10 mouse cellular contexts compared by ENCODE assay signal in genomic region chr4:133052029-133052745, GRCm38 (mm10). TPM values are rescaled to one million over a fixed set of nuclear protein-coding genes. Genes with fewer than 3 reads are reported as not detected.
DNase-seq lines count a peak whose midpoint lies in the region; ATAC-seq and TF ChIP-seq lines count a peak whose summit lies in the region.
"Had no signal": no experiment of that assay in that cellular context is flagged by ENCODE, and none has a peak within 500 bp of the region (broad histone marks: within the 10 kb centered on the region; RNA-seq: fewer than 3 reads in every experiment).

No protein-coding gene starts in this region.

- no peak overlapping the region for H3K9ac ChIP-seq in stomach, postnatal 0 days (ENCODE audit: low read length)

- peak overlapping the region; percentile 88 for H3K27ac ChIP-seq in limb, embryonic 10.5 days
- H3K27ac ChIP-seq in stomach, postnatal 0 days (replicated peaks): peak overlapping the region; percentile 53
- H3K27ac ChIP-seq: kidney, postnatal 0 days had no signal

- DNase-seq in frontal cortex, postnatal 10 days (ENCODE audit: low spot score in 2 of 2): no peak
- peak; percentile 66 for DNase-seq in limb, embryonic 10.5 days (ENCODE audit: low spot score)
- no peak for DNase-seq in stomach, postnatal 0 days (ENCODE audit: low spot score)
- DNase-seq in adrenal gland, adult 18-20 months (ENCODE audit: low spot score in 2 of 2): no peak
- DNase-seq in right cerebral cortex, adult 18-20 months: no peak
- DNase-seq: B cell, adult 2 months had no signal

- H3K9me3 ChIP-seq in megakaryocyte, embryonic 14.5 days: no peaks in the 10 kb centered on the region
- H3K9me3 ChIP-seq in limb, embryonic 10.5 days (replicated peaks): no peaks in the 10 kb centered on the region
- no peaks in the 10 kb centered on the region for H3K9me3 ChIP-seq in stomach, postnatal 0 days (ENCODE audit: control insufficient read depth, low read length)

- H3K27me3 ChIP-seq in megakaryocyte, embryonic 14.5 days (replicated peaks): no peaks in the 10 kb centered on the region
- no peaks in the 10 kb centered on the region for H3K27me3 ChIP-seq in limb, embryonic 10.5 days (ENCODE audit: low read depth, poor library complexity, severe bottlenecking)
- no peaks in the 10 kb centered on the region for H3K27me3 ChIP-seq in stomach, postnatal 0 days (ENCODE audit: control insufficient read depth, insufficient read depth, low read length)

- TF ChIP-seq EP300 in stomach, postnatal 0 days (optimal IDR thresholded peaks at IDR 0.05): no peak

- 0 out of 2 replicates have a peak, but pooled peaks have one; percentile 18 for ATAC-seq in frontal cortex, adult (ENCODE audit: low TSS enrichment)
- no peak for ATAC-seq in megakaryocyte, adult 5-6 weeks (ENCODE audit: poor library complexity, severe bottlenecking)
- ATAC-seq in stomach, postnatal 0 days (ENCODE audit: low FRiP score, low TSS enrichment): no peak

- H3K36me3 ChIP-seq in megakaryocyte, embryonic 14.5 days (replicated peaks; ENCODE audit: low read length): peaks cover 86% of the 10 kb centered on the region
- H3K36me3 ChIP-seq in limb, embryonic 10.5 days: peaks cover 31% of the 10 kb centered on the region
- H3K36me3 ChIP-seq in stomach, postnatal 0 days (ENCODE audit: control insufficient read depth, insufficient read depth, low read length): 0 out of 2 replicates have a peak, but pooled peaks cover 2% of the 10 kb centered on the region

- peaks cover 100% of the 10 kb centered on the region for H3K4me1 ChIP-seq in megakaryocyte, embryonic 14.5 days
- H3K4me1 ChIP-seq in limb, embryonic 10.5 days: peaks cover 99% of the 10 kb centered on the region
- peaks cover 30% of the 10 kb centered on the region for H3K4me1 ChIP-seq in stomach, postnatal 0 days (replicated peaks; ENCODE audit: control insufficient read depth, insufficient read depth)

- no peak for TF ChIP-seq CTCF in stomach, postnatal 0 days (IDR thresholded peaks at IDR 0.05; ENCODE audit: low read depth)

- WGBS in limb, embryonic 10.5 days: 23% methylated on average over 6 of the region's 6 CpGs
- WGBS in stomach, postnatal 0 days: 29% methylated on average over 6 of the region's 6 CpGs

- H3K4me3 ChIP-seq in megakaryocyte, embryonic 14.5 days (replicated peaks): peak overlapping the region; percentile 39
- H3K4me3 ChIP-seq in limb, embryonic 10.5 days: peak overlapping the region; percentile 38
- no peak overlapping the region for H3K4me3 ChIP-seq in stomach, postnatal 0 days (ENCODE audit: low read depth, low read length)

- no peak overlapping the region for H3K4me2 ChIP-seq in stomach, postnatal 0 days (replicated peaks; ENCODE audit: low read depth)

RNA-seq across cellular contexts. Expression of gene Ahdc1, which starts 41.1 kb away (rescaled TPM):
- 42.4 and 114 TPM in 2 replicates for polyA plus RNA-seq in megakaryocyte, embryonic 14.5 days (2012; ENCODE audit: insufficient read depth, low replicate concordance)
- total RNA-seq in megakaryocyte, adult 5-6 weeks (2015): 3.0 and 4.4 TPM in 2 replicates
- total RNA-seq in megakaryocyte, adult 5-6 weeks (2017): 0.77 and 3.6 TPM in 2 replicates
- 13.0 and 13.8 TPM in 2 replicates for polyA plus RNA-seq in limb, embryonic 10.5 days (2016; fragmentation: Nextera tagmentation; extraction: Ambion mirVana)
- 2.8 and 3.2 TPM in 2 replicates for polyA plus RNA-seq in stomach, postnatal 0 days (2015; fragmentation: Nextera tagmentation; extraction: Ambion mirVana)
- total RNA-seq in adrenal gland, adult 18-20 months (2021): 10 to 100 TPM; 72.1 to 86.9 TPM
